Mouse (Mus musculus): ENCODE data around the gene Cped1. TPM values are rescaled to one million over a fixed set of nuclear protein-coding genes. Genes with fewer than 3 reads are reported as not detected.
A peak's percentile ranks its signal among the peaks of the same experiment; 100 is the strongest.

Cped1 gene
- polyA plus RNA-seq, 1 experiment from 2014 or later: 11.0 TPM

GRCm38 (mm10) chr6:21993070-21993469 is 7.4 kb downstream of the Cped1 start:
- Histone ChIP-seq H3K9me3 (ENCODE audit: control insufficient read depth) (no peaks in the 10 kb centered on the region), H3K4me1 (replicated peaks; ENCODE audit: control insufficient read depth, insufficient read depth, low read length) (no peaks in the 10 kb centered on the region), H3K9ac (ENCODE audit: low read depth, low read length) (no peak overlapping the region), H3K4me2 (replicated peaks; ENCODE audit: low read depth) (no peak overlapping the region), H3K27ac (ENCODE audit: low read depth, low read length) (no peak overlapping the region), H3K36me3 (ENCODE audit: control insufficient read depth, insufficient read depth) (no peaks in the 10 kb centered on the region), H3K27me3 (replicated peaks; ENCODE audit: control insufficient read depth, insufficient read depth, low read length) (no peaks in the 10 kb centered on the region), H3K4me3 (ENCODE audit: low read depth, low read length) (no peak overlapping the region)
- TF ChIP-seq CTCF (IDR thresholded peaks at IDR 0.05; ENCODE audit: low read depth): no peak
- 83% methylated on average over 2 of the region's 2 CpGs for WGBS
- no peak for ATAC-seq

GRCm38 (mm10) chr6:21998131-21998530 is 12.4 kb downstream of the Cped1 start:
- WGBS: 39% methylated on average over 4 of the region's 4 CpGs
- no peak for TF ChIP-seq CTCF (IDR thresholded peaks at IDR 0.05; ENCODE audit: low read depth)
- Histone ChIP-seq H3K4me3 (ENCODE audit: low read depth, low read length) (no peak overlapping the region), H3K4me2 (replicated peaks; ENCODE audit: low read depth) (no peak overlapping the region), H3K9ac (ENCODE audit: low read depth, low read length) (no peak overlapping the region), H3K27me3 (replicated peaks; ENCODE audit: control insufficient read depth, insufficient read depth, low read length) (no peaks in the 10 kb centered on the region), H3K4me1 (replicated peaks; ENCODE audit: control insufficient read depth, insufficient read depth, low read length) (peaks cover 20% of the 10 kb centered on the region), H3K36me3 (ENCODE audit: control insufficient read depth, insufficient read depth) (no peaks in the 10 kb centered on the region), H3K27ac (ENCODE audit: low read depth, low read length) (no peak overlapping the region), H3K9me3 (ENCODE audit: control insufficient read depth) (no peaks in the 10 kb centered on the region)
- peak; percentile 25; the same call in 1 of the 2 replicates for ATAC-seq

GRCm38 (mm10) chr6:21999025-21999424 is 13.3 kb downstream of the Cped1 start:
- Histone ChIP-seq H3K4me3 (ENCODE audit: low read depth, low read length) (0 out of 2 replicates have a peak overlapping the region, but pooled peaks have one; percentile 1), H3K4me2 (replicated peaks; ENCODE audit: low read depth) (peak overlapping the region; percentile 31), H3K36me3 (ENCODE audit: control insufficient read depth, insufficient read depth) (no peaks in the 10 kb centered on the region), H3K27me3 (replicated peaks; ENCODE audit: control insufficient read depth, insufficient read depth, low read length) (no peaks in the 10 kb centered on the region), H3K9ac (ENCODE audit: low read depth, low read length) (no peak overlapping the region), H3K4me1 (replicated peaks; ENCODE audit: control insufficient read depth, insufficient read depth, low read length) (peaks cover 20% of the 10 kb centered on the region), H3K27ac (ENCODE audit: low read depth, low read length) (peak overlapping the region; percentile 15; the same call in 1 of the 2 replicates), H3K9me3 (ENCODE audit: control insufficient read depth) (no peaks in the 10 kb centered on the region)
- TF ChIP-seq CTCF (IDR thresholded peaks at IDR 0.05; ENCODE audit: low read depth): no peak
- ATAC-seq: no peak
- WGBS: 18% methylated on average over 11 of the region's 11 CpGs

GRCm38 (mm10) chr6:22000086-22000485 is 14.4 kb downstream of the Cped1 start:
- 56% methylated on average over 6 of the region's 6 CpGs for WGBS
- H3K36me3 ChIP-seq (ENCODE audit: control insufficient read depth, insufficient read depth): no peaks in the 10 kb centered on the region
- H3K4me2 ChIP-seq (replicated peaks; ENCODE audit: low read depth): no peak overlapping the region
- no peaks in the 10 kb centered on the region for H3K9me3 ChIP-seq (ENCODE audit: control insufficient read depth)
- TF ChIP-seq CTCF (IDR thresholded peaks at IDR 0.05; ENCODE audit: low read depth): no peak
- H3K4me1 ChIP-seq (replicated peaks; ENCODE audit: control insufficient read depth, insufficient read depth, low read length): peaks cover 20% of the 10 kb centered on the region
- H3K9ac ChIP-seq (ENCODE audit: low read depth, low read length): no peak overlapping the region
- H3K4me3 ChIP-seq (ENCODE audit: low read depth, low read length): no peak overlapping the region
- ATAC-seq: no peak
- no peaks in the 10 kb centered on the region for H3K27me3 ChIP-seq (replicated peaks; ENCODE audit: control insufficient read depth, insufficient read depth, low read length)
- no peak overlapping the region for H3K27ac ChIP-seq (ENCODE audit: low read depth, low read length)

GRCm38 (mm10) chr6:22000881-22001280 is 15.2 kb downstream of the Cped1 start:
- no peaks in the 10 kb centered on the region for H3K27me3 ChIP-seq (replicated peaks; ENCODE audit: control insufficient read depth, insufficient read depth, low read length)
- TF ChIP-seq CTCF (IDR thresholded peaks at IDR 0.05; ENCODE audit: low read depth): no peak
- H3K9ac ChIP-seq (ENCODE audit: low read depth, low read length): no peak overlapping the region
- no peak overlapping the region for H3K4me3 ChIP-seq (ENCODE audit: low read depth, low read length)
- H3K36me3 ChIP-seq (ENCODE audit: control insufficient read depth, insufficient read depth): no peaks in the 10 kb centered on the region
- H3K4me1 ChIP-seq (replicated peaks; ENCODE audit: control insufficient read depth, insufficient read depth, low read length): peaks cover 20% of the 10 kb centered on the region
- H3K4me2 ChIP-seq (replicated peaks; ENCODE audit: low read depth): no peak overlapping the region
- H3K9me3 ChIP-seq (ENCODE audit: control insufficient read depth): no peaks in the 10 kb centered on the region
- 69% methylated on average over 3 of the region's 3 CpGs for WGBS
- no peak for ATAC-seq
- no peak overlapping the region for H3K27ac ChIP-seq (ENCODE audit: low read depth, low read length)

- Histone ChIP-seq H3K4me1 (replicated peaks; ENCODE audit: control insufficient read depth, insufficient read depth, low read length) (peaks cover 20% of the 10 kb centered on the region), H3K36me3 (ENCODE audit: control insufficient read depth, insufficient read depth) (no peaks in the 10 kb centered on the region), H3K9ac (ENCODE audit: low read depth, low read length) (no peak overlapping the region), H3K27me3 (replicated peaks; ENCODE audit: control insufficient read depth, insufficient read depth, low read length) (no peaks in the 10 kb centered on the region), H3K4me2 (replicated peaks; ENCODE audit: low read depth) (no peak overlapping the region), H3K9me3 (ENCODE audit: control insufficient read depth) (no peaks in the 10 kb centered on the region), H3K4me3 (ENCODE audit: low read depth, low read length) (no peak overlapping the region), H3K27ac (ENCODE audit: low read depth, low read length) (no peak overlapping the region)
- TF ChIP-seq CTCF (IDR thresholded peaks at IDR 0.05; ENCODE audit: low read depth): no peak
- WGBS: 67% methylated on average over 5 of the region's 5 CpGs
- ATAC-seq: peak; percentile 50; the same call in 1 of the 2 replicates
Measured at GRCm38 (mm10) chr6:22001284-22001916, 15.7 kb downstream of the Cped1 start.

All from intestine, postnatal 0 days (tissue).